Mouse (Mus musculus): ENCODE measurements around the gene Pias1.

Pias1 gene

GRCm38 (mm10) chr9:62858266-62859019, 129.3 kb downstream of the Pias1 start:
- in situ Hi-C loops (cut with MboI; ENCODE audit: low sequenced_read_pairs): loop anchor here (10.0 kb wide), 1 partner anchor 266 kb away; no protein-coding TSS in a partner anchor

GRCm38 (mm10) chr9:62857719-62858261, 129.9 kb downstream of the Pias1 start, which contains the start of gene Calml4:
TSS of gene Calml4 (plus strand) at chr9:62858080.
- in situ Hi-C loops (cut with MboI; ENCODE audit: low sequenced_read_pairs): loop anchor here (10.0 kb wide), 1 partner anchor 267 kb away; no protein-coding TSS in a partner anchor

GRCm38 (mm10) chr9:62857216-62857615, 130.5 kb downstream of the Pias1 start:
- in situ Hi-C loops (cut with MboI; ENCODE audit: low sequenced_read_pairs): loop anchor here (10.0 kb wide), 1 partner anchor 268 kb away; no protein-coding TSS in a partner anchor

- in situ Hi-C loops (cut with MboI; ENCODE audit: low sequenced_read_pairs): loop anchor here (10.0 kb wide), 1 partner anchor 270 kb away; no protein-coding TSS in a partner anchor
These were observed 133.2 kb downstream of the Pias1 start for GRCm38 (mm10) chr9:62854483-62854882.

- in situ Hi-C loops (cut with MboI; ENCODE audit: low sequenced_read_pairs): loop anchor here (10.0 kb wide), 1 partner anchor 273 kb away; no protein-coding TSS in a partner anchor
These were observed 136.2 kb downstream of the Pias1 start for GRCm38 (mm10) chr9:62851571-62851970.

GRCm38 (mm10) chr9:62848641-62849040, 139.1 kb downstream of the Pias1 start:
- in situ Hi-C loops (cut with MboI; ENCODE audit: low sequenced_read_pairs): no loop called here

GRCm38 (mm10) chr9:62847694-62848093, 140.0 kb downstream of the Pias1 start:
- in situ Hi-C loops (cut with MboI; ENCODE audit: low sequenced_read_pairs): no loop called here

- in situ Hi-C loops (cut with MboI; ENCODE audit: low sequenced_read_pairs): no loop called here
These were observed 143.3 kb downstream of the Pias1 start for GRCm38 (mm10) chr9:62844461-62844860.

- in situ Hi-C loops (cut with MboI; ENCODE audit: low sequenced_read_pairs): no loop called here
These were observed 144.2 kb downstream of the Pias1 start for GRCm38 (mm10) chr9:62843356-62844024.

GRCm38 (mm10) chr9:62839172-62839770, 148.5 kb downstream of the Pias1 start:
- in situ Hi-C loops (cut with MboI; ENCODE audit: low sequenced_read_pairs): no loop called here

- in situ Hi-C loops (cut with MboI; ENCODE audit: low sequenced_read_pairs): no loop called here
These were observed 149.1 kb downstream of the Pias1 start, which contains the start of gene Cln6 for GRCm38 (mm10) chr9:62838506-62839171. TSS of gene Cln6 (plus strand) at chr9:62838785.

- in situ Hi-C loops (cut with MboI; ENCODE audit: low sequenced_read_pairs): no loop called here
These were observed 149.6 kb downstream of the Pias1 start for GRCm38 (mm10) chr9:62838146-62838505.

GRCm38 (mm10) chr9:62837611-62838010, 150.1 kb downstream of the Pias1 start:
- in situ Hi-C loops (cut with MboI; ENCODE audit: low sequenced_read_pairs): no loop called here

GRCm38 (mm10) chr9:62835705-62836446, 151.8 kb downstream of the Pias1 start:
- in situ Hi-C loops (cut with MboI; ENCODE audit: low sequenced_read_pairs): no loop called here

GRCm38 (mm10) chr9:62834906-62835305, 152.8 kb downstream of the Pias1 start:
- in situ Hi-C loops (cut with MboI; ENCODE audit: low sequenced_read_pairs): no loop called here

- in situ Hi-C loops (cut with MboI; ENCODE audit: low sequenced_read_pairs): no loop called here
These were observed 157.8 kb downstream of the Pias1 start for GRCm38 (mm10) chr9:62829877-62830276.

GRCm38 (mm10) chr9:62828662-62829086, 159.1 kb downstream of the Pias1 start:
- in situ Hi-C loops (cut with MboI; ENCODE audit: low sequenced_read_pairs): no loop called here

Data from CH12F3 (cell line).